Mouse (Mus musculus): ENCODE results near the gene Rasef. TPM values are rescaled to one million over a fixed set of nuclear protein-coding genes. Genes with fewer than 3 reads are reported as not detected.

Gene Rasef
- total RNA-seq (2023), result not detected

DNA sequence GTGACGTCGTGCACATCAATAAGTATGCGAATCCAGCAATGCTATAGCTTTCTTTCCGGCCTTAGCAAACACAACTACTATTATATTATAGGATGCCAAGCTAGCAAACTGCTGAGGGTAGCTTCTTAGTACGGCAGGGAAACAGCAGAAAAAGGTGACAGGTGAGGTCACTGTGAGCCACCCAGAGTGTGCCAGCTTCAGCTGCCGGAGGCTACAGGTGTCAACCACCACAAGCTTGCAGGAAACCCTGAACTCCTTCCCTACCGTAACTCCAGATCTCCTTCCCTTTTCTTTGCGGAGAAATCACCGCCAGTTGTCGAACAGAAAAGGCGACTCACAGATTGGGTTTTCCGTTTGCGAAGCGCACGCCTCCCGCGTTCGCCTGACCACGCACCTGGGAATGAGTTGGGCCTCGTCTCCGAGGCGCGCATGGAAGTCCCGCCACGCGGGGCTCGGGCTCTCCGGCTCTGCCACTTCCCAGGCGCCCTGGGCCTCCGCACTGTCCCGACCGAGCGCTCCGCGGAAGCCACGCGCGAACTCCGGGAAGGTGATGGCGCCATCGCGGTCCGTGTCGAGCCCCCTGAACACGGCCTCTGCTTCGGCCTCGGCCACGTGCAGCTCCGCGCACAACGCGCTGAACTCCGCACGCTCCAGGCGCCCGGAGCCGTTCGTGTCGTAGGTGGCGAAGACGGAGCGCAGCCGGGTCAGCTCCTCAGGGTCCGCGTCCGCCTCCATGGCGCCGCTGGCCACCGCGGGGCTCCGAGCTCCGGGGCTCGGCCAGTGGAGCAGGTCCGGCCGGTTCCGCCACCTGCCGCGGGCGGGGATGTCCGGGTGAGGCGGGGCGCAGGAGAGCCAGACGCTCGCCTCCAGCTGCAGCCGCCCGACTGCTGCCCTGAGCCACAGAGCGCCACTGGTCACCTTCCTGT, at the start of gene Rasef:
Gene Rasef (minus strand): TSS at position 735 of the 926 bp plus-strand sequence.

DNA sequence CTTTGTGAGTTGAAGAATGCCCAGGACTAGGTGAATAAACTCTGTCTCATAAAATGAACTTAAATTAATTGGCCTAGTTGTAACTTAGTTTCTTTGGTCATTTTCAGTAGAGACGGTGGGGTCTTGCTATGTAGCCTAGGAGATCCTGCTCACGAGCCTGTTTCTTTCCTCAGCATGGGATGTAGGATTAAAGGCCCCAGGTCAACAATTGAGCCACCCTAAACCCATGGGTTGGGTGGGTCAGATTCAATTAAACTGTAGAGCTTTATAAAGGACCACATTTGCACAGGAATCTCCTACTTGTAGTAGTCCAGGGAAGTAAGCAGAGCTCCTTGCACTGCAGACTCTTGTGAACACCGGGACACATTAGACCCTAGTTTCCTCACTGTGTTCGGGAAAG, 107.6 kb downstream of the Rasef start, which contains the start of gene Gm428:
Gene Gm428 (plus strand): TSS at position 301 of the 400 bp plus-strand sequence.

DNA sequence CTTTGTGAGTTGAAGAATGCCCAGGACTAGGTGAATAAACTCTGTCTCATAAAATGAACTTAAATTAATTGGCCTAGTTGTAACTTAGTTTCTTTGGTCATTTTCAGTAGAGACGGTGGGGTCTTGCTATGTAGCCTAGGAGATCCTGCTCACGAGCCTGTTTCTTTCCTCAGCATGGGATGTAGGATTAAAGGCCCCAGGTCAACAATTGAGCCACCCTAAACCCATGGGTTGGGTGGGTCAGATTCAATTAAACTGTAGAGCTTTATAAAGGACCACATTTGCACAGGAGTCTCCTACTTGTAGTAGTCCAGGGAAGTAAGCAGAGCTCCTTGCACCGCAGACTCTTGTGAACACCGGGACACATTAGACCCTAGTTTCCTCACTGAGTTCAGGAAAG, 122.7 kb downstream of the Rasef start, which contains the start of gene Gm11239:
Gene Gm11239 (plus strand): TSS at position 301 of the 400 bp plus-strand sequence.

Other genes starting within 250 kb of the Rasef start
- gene Gm11238, start 183.1 kb downstream of the Rasef start, total RNA-seq (2023), result not detected
- not detected for gene Gm11237, start 168.0 kb downstream of the Rasef start, total RNA-seq (2023)
- gene Gm11236, start 152.9 kb downstream of the Rasef start, total RNA-seq (2023), result not detected
- gene Gm11239, start 122.6 kb downstream of the Rasef start, total RNA-seq (2023), result not detected
- gene Gm428, start 107.5 kb downstream of the Rasef start, total RNA-seq (2023), result not detected
- not detected for gene Gm11758, start 85.3 kb upstream of the Rasef start, total RNA-seq (2023)
- gene Gm11757, start 100.1 kb upstream of the Rasef start, total RNA-seq (2023), result not detected
- not detected for gene Gm13871, start 115.0 kb upstream of the Rasef start, total RNA-seq (2023)
- gene Gm11756, start 129.8 kb upstream of the Rasef start, total RNA-seq (2023), result not detected
- gene 2310002L09Rik, start 159.9 kb upstream of the Rasef start, total RNA-seq (2023), result not detected
- gene Frmd3, start 222.4 kb upstream of the Rasef start, total RNA-seq (2023), result not detected